ENCODE assay signal across 8 mouse cellular contexts in genomic region chr6:83038496-83039012, GRCm38 (mm10). TPM values are rescaled to one million over a fixed set of nuclear protein-coding genes. Genes with fewer than 3 reads are reported as not detected.
DNase-seq lines count a peak whose midpoint lies in the region; ATAC-seq and TF ChIP-seq lines count a peak whose summit lies in the region.

No protein-coding gene starts in this region.

- peak overlapping the region; percentile 57 for H3K9ac ChIP-seq in embryonic facial prominence, embryonic 13.5 days
- H3K9ac ChIP-seq in midbrain, embryonic 11.5 days (ENCODE audit: low read length) = peak overlapping the region; percentile 41

- no peak for TF ChIP-seq POLR2A in kidney, adult 2 months (IDR thresholded peaks at IDR 0.05; ENCODE audit: low read depth, low read length)

- no peak for TF ChIP-seq CTCF in kidney, adult 2 months (conservative IDR thresholded peaks at IDR 0.05; ENCODE audit: insufficient read depth, insufficient read length, low read depth, low read length)

- ATAC-seq in embryonic facial prominence, embryonic 13.5 days (ENCODE audit: insufficient number of reproducible peaks, insufficient read depth, low FRiP score, low TSS enrichment, low read depth) = 0 out of 2 replicates have a peak, but pooled peaks have one; percentile 32
- peak; percentile 73 for ATAC-seq in midbrain, embryonic 11.5 days (ENCODE audit: low FRiP score)

- peak overlapping the region; percentile 33 for H3K4me3 ChIP-seq in embryonic facial prominence, embryonic 13.5 days
- peak overlapping the region; percentile 24; the same call in 1 of the 2 replicates for H3K4me3 ChIP-seq in kidney, adult 2 months (ENCODE audit: insufficient read depth, low read depth, low read length)
- peak overlapping the region; percentile 32 for H3K4me3 ChIP-seq in limb, embryonic 10.5 days
- H3K4me3 ChIP-seq in midbrain, embryonic 11.5 days (ENCODE audit: low read depth, low read length) = peak overlapping the region; percentile 9; the same call in 1 of the 2 replicates

- H3K27ac ChIP-seq in embryonic facial prominence, embryonic 13.5 days = no peak overlapping the region
- no peak overlapping the region for H3K27ac ChIP-seq in kidney, adult 2 months (ENCODE audit: insufficient read depth, low read depth, low read length)
- H3K27ac ChIP-seq in limb, embryonic 10.5 days = peak overlapping the region; percentile 58
- H3K27ac ChIP-seq in midbrain, embryonic 11.5 days (ENCODE audit: low read depth, low read length) = no peak overlapping the region

- DNase-seq in adrenal gland, postnatal 4 days (ENCODE audit: low spot score in 2 of 2) = peak; percentile 89 to 94
- peak; percentile 94 for DNase-seq in heart, adult 8-10 months (ENCODE audit: low spot score)
- peak; percentile 97 for DNase-seq in kidney, adult 2 months
- DNase-seq in limb, embryonic 10.5 days (ENCODE audit: low spot score) = peak; percentile 94
- DNase-seq in midbrain, embryonic 11.5 days (ENCODE audit: low spot score, missing footprints) = peak; percentile 100
- DNase-seq in right cerebral cortex, postnatal 4 days = peak; percentile 87
- DNase-seq in yolk sac, embryonic 10.5 days (ENCODE audit: low spot score) = peak; percentile 90

- 11% methylated on average over 24 of the region's 24 CpGs for WGBS in embryonic facial prominence, embryonic 13.5 days
- WGBS in kidney, adult 2 months = 15% methylated on average over 24 of the region's 24 CpGs
- WGBS in limb, embryonic 10.5 days = 9% methylated on average over 24 of the region's 24 CpGs
- WGBS in midbrain, embryonic 11.5 days = 8% methylated on average over 24 of the region's 24 CpGs

- peak overlapping the region; percentile 62 for H3K4me2 ChIP-seq in embryonic facial prominence, embryonic 13.5 days
- peak overlapping the region; percentile 43 for H3K4me2 ChIP-seq in midbrain, embryonic 11.5 days

- H3K9me3 ChIP-seq in embryonic facial prominence, embryonic 13.5 days = no peaks in the 10 kb centered on the region
- H3K9me3 ChIP-seq in limb, embryonic 10.5 days (replicated peaks) = no peaks in the 10 kb centered on the region
- H3K9me3 ChIP-seq in midbrain, embryonic 11.5 days (ENCODE audit: control insufficient read depth, low read length) = no peaks in the 10 kb centered on the region

- H3K27me3 ChIP-seq in embryonic facial prominence, embryonic 13.5 days = peaks cover 4% of the 10 kb centered on the region; the same call in 1 of the 2 replicates
- no peaks in the 10 kb centered on the region for H3K27me3 ChIP-seq in kidney, adult 2 months (replicated peaks; ENCODE audit: control insufficient read depth, insufficient read depth, low read length)
- H3K27me3 ChIP-seq in limb, embryonic 10.5 days (ENCODE audit: low read depth, poor library complexity, severe bottlenecking) = peaks cover 42% of the 10 kb centered on the region
- 0 out of 2 replicates have a peak, but pooled peaks cover 2% of the 10 kb centered on the region for H3K27me3 ChIP-seq in midbrain, embryonic 11.5 days (ENCODE audit: control insufficient read depth, insufficient read depth, low read length)

- peaks cover 31% of the 10 kb centered on the region for H3K4me1 ChIP-seq in embryonic facial prominence, embryonic 13.5 days
- peaks cover 2% of the 10 kb centered on the region; the same call in 1 of the 2 replicates for H3K4me1 ChIP-seq in kidney, adult 2 months (ENCODE audit: control insufficient read depth, insufficient read depth, low read length)
- peaks cover 36% of the 10 kb centered on the region for H3K4me1 ChIP-seq in limb, embryonic 10.5 days
- peaks cover 19% of the 10 kb centered on the region for H3K4me1 ChIP-seq in midbrain, embryonic 11.5 days (ENCODE audit: control insufficient read depth, insufficient read depth, low read length)

- H3K36me3 ChIP-seq in embryonic facial prominence, embryonic 13.5 days = no peaks in the 10 kb centered on the region
- H3K36me3 ChIP-seq in kidney, adult 2 months (ENCODE audit: control insufficient read depth, insufficient read depth, low read length) = no peaks in the 10 kb centered on the region
- no peaks in the 10 kb centered on the region for H3K36me3 ChIP-seq in limb, embryonic 10.5 days
- H3K36me3 ChIP-seq in midbrain, embryonic 11.5 days (ENCODE audit: control insufficient read depth, insufficient read depth, low read length) = no peaks in the 10 kb centered on the region

RNA-seq across cellular contexts. Expression of gene Loxl3, which starts 4.6 kb away (rescaled TPM):
- 1 to 10 TPM; 6.2 to 9.4 TPM for total RNA-seq in adrenal gland, postnatal 4 days (2021)
- 20.9 and 24.1 TPM in 2 replicates for polyA plus RNA-seq in embryonic facial prominence, embryonic 13.5 days (2015; fragmentation: Nextera tagmentation; extraction: Ambion mirVana)
- total RNA-seq in heart, adult 8-10 months (2022) = 1 to 10 TPM; 1.7 to 2.6 (median 2.0) TPM
- polyA plus RNA-seq in kidney, adult 2 months (2012; rRNA removed) = 3.1 and 3.6 TPM in 2 replicates
- 6.3 and 12.8 TPM in 2 replicates for polyA plus RNA-seq in limb, embryonic 10.5 days (2016; fragmentation: Nextera tagmentation; extraction: Ambion mirVana)
- polyA plus RNA-seq in midbrain, embryonic 11.5 days (2014; fragmentation: Nextera tagmentation; extraction: Ambion mirVana) = 6.6 and 6.8 TPM in 2 replicates

RNA-seq across cellular contexts. Expression of gene Dok1, which starts 5.3 kb away (rescaled TPM):
- total RNA-seq in adrenal gland, postnatal 4 days (2021) = 10 to 100 TPM; 16.1 to 16.2 TPM
- polyA plus RNA-seq in embryonic facial prominence, embryonic 13.5 days (2015; fragmentation: Nextera tagmentation; extraction: Ambion mirVana) = 11.5 and 12.8 TPM in 2 replicates
- 1 to 10 TPM; 1.9 to 2.2 (median 2.0) TPM for total RNA-seq in heart, adult 8-10 months (2022)
- polyA plus RNA-seq in kidney, adult 2 months (2012; rRNA removed) = 4.3 and 4.5 TPM in 2 replicates
- 9.8 and 14.9 TPM in 2 replicates for polyA plus RNA-seq in limb, embryonic 10.5 days (2016; fragmentation: Nextera tagmentation; extraction: Ambion mirVana)
- polyA plus RNA-seq in midbrain, embryonic 11.5 days (2014; fragmentation: Nextera tagmentation; extraction: Ambion mirVana) = 4.0 and 5.2 TPM in 2 replicates

RNA-seq across cellular contexts. Expression of gene Aup1, which starts 15.8 kb away (rescaled TPM):
- 100 to 1,000 TPM; 170 to 175 TPM for total RNA-seq in adrenal gland, postnatal 4 days (2021)
- polyA plus RNA-seq in embryonic facial prominence, embryonic 13.5 days (2015; fragmentation: Nextera tagmentation; extraction: Ambion mirVana) = 177 and 206 TPM in 2 replicates
- 10 to 100 TPM; 63.1 to 78.6 (median 72.3) TPM for total RNA-seq in heart, adult 8-10 months (2022)
- 442 and 596 TPM in 2 replicates for polyA plus RNA-seq in kidney, adult 2 months (2012; rRNA removed)
- 167 and 169 TPM in 2 replicates for polyA plus RNA-seq in limb, embryonic 10.5 days (2016; fragmentation: Nextera tagmentation; extraction: Ambion mirVana)
- polyA plus RNA-seq in midbrain, embryonic 11.5 days (2014; fragmentation: Nextera tagmentation; extraction: Ambion mirVana) = 109 and 111 TPM in 2 replicates

RNA-seq across cellular contexts. Expression of gene Htra2, which starts 16.5 kb away (rescaled TPM):
- 10 to 100 TPM; 63.3 to 68.5 TPM for total RNA-seq in adrenal gland, postnatal 4 days (2021)
- polyA plus RNA-seq in embryonic facial prominence, embryonic 13.5 days (2015; fragmentation: Nextera tagmentation; extraction: Ambion mirVana) = 72.6 and 75.4 TPM in 2 replicates
- total RNA-seq in heart, adult 8-10 months (2022) = 10 to 100 TPM; 33.9 to 37.7 (median 34.7) TPM
- 39.6 and 40.2 TPM in 2 replicates for polyA plus RNA-seq in kidney, adult 2 months (2012; rRNA removed)
- 76.2 and 82.6 TPM in 2 replicates for polyA plus RNA-seq in limb, embryonic 10.5 days (2016; fragmentation: Nextera tagmentation; extraction: Ambion mirVana)
- polyA plus RNA-seq in midbrain, embryonic 11.5 days (2014; fragmentation: Nextera tagmentation; extraction: Ambion mirVana) = 28.2 and 30.0 TPM in 2 replicates

RNA-seq across cellular contexts. Expression of gene Dqx1, which starts 19.1 kb away (rescaled TPM):
- total RNA-seq in adrenal gland, postnatal 4 days (2021) = 1 to 10 TPM; 4.1 to 4.4 TPM
- polyA plus RNA-seq in embryonic facial prominence, embryonic 13.5 days (2015; fragmentation: Nextera tagmentation; extraction: Ambion mirVana) = 1.3 TPM in 2 replicates
- 1 to 10 TPM in 1 of 4 experiments, under 1 TPM in 3; 0.55 to 1.4 (median 0.84) TPM for total RNA-seq in heart, adult 8-10 months (2022)
- polyA plus RNA-seq in kidney, adult 2 months (2012; rRNA removed) = 8.8 and 11.0 TPM in 2 replicates
- 1.4 and 1.5 TPM in 2 replicates for polyA plus RNA-seq in limb, embryonic 10.5 days (2016; fragmentation: Nextera tagmentation; extraction: Ambion mirVana)
- polyA plus RNA-seq in midbrain, embryonic 11.5 days (2014; fragmentation: Nextera tagmentation; extraction: Ambion mirVana) = 0.43 and 0.68 TPM in 2 replicates
